16 mouse cellular contexts compared by ENCODE assay signal in genomic region chr17:7389898-7390297, GRCm38 (mm10). TPM values are rescaled to one million over a fixed set of nuclear protein-coding genes. Genes with fewer than 3 reads are reported as not detected.
"Had no signal": no experiment of that assay in that cellular context is flagged by ENCODE, and none has a peak within 500 bp of the region (broad histone marks: within the 10 kb centered on the region; RNA-seq: fewer than 3 reads in every experiment).

No protein-coding gene starts in this region.

RNA-seq across cellular contexts. Expression of gene Unc93a2, which starts 4.6 kb away (rescaled TPM):
- total RNA-seq: left cerebral cortex, adult 18-20 months; megakaryocyte, adult 5-6 weeks; monocyte, adult 5-6 weeks; neutrophil, adult 5-6 weeks had no signal
- polyA plus RNA-seq: kidney, postnatal 0 days; limb, embryonic 10.5 days; liver, embryonic 12.5 days; lung, embryonic 14.5 days; midbrain, embryonic 10.5 days; midbrain, embryonic 14.5 days; neural tube, embryonic 12.5 days; stomach, embryonic 16.5 days had no signal

RNA-seq across cellular contexts. Expression of gene Gm49630, which starts 18.1 kb away (rescaled TPM):
- total RNA-seq: left cerebral cortex, adult 18-20 months; left cerebral cortex, postnatal 10 days; megakaryocyte, adult 5-6 weeks; monocyte, adult 5-6 weeks; neutrophil, adult 5-6 weeks had no signal
- polyA plus RNA-seq: kidney, postnatal 0 days; limb, embryonic 10.5 days; limb, embryonic 14.5 days; liver, embryonic 12.5 days; liver, embryonic 16.5 days; lung, embryonic 14.5 days; midbrain, embryonic 10.5 days; midbrain, embryonic 14.5 days; neural tube, embryonic 12.5 days; stomach, embryonic 16.5 days; thymus, postnatal 0 days had no signal

RNA-seq across cellular contexts. Expression of gene Ttll2, which starts 37.4 kb away (rescaled TPM):
- total RNA-seq: left cerebral cortex, adult 18-20 months; left cerebral cortex, postnatal 10 days; megakaryocyte, adult 5-6 weeks; monocyte, adult 5-6 weeks; neutrophil, adult 5-6 weeks had no signal
- polyA plus RNA-seq: kidney, postnatal 0 days; limb, embryonic 10.5 days; limb, embryonic 14.5 days; liver, embryonic 12.5 days; lung, embryonic 14.5 days; midbrain, embryonic 10.5 days; midbrain, embryonic 14.5 days; neural tube, embryonic 12.5 days; stomach, embryonic 16.5 days; thymus, postnatal 0 days had no signal
